Mouse (Mus musculus) frontal cortex, postnatal 10 days (tissue): ENCODE data around the gene Hes3.

Source experiments
- DNase-seq, 2 experiments: peaks; one replicate each; pipeline ENCODE4 v3.0.0; 2022; ENCODE audit warnings: low spot score in 2 of 2, mixed read lengths in 1 of 2

Hes3 gene

DNA sequence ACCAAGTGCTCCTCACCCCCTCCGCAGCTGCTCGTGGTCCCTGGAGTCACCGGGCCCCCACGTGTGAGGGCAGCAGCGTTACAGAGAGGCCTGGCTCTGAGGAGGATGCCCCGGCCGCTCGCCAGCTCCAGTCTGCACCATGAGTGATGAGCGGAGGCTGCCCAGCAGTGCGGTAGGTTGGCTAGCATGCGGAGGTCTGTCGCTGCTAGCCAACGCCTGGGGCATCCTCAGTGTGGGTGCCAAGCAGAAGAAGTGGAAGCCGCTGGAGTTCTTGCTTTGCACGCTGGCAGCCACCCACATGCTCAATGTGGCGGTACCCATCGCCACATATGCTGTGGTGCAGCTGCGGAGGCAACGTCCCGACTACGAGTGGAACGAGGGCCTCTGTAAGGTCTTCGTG lies 12.5 kb downstream of the Hes3 start:
- DNase-seq = no peak

DNA sequence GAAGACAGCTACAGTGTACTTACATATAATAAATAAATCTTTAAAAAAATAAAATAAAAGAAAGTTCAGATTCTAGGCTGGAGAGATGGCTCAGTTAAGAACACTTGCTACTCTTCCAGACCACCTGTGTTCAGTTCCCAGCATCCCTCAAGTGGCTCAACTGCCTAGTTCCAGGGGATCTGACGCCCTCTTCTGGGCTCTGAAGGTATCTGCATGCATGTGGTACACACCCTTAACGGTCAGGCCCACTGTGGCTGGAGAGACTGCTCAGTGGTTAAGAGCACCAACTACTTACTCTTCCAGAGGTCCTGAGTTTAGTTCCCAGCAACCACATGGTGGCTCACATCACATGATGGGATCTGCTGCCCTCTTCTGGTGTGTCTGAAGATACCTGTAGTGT lies 13.5 kb downstream of the Hes3 start:
- no peak for DNase-seq

DNA sequence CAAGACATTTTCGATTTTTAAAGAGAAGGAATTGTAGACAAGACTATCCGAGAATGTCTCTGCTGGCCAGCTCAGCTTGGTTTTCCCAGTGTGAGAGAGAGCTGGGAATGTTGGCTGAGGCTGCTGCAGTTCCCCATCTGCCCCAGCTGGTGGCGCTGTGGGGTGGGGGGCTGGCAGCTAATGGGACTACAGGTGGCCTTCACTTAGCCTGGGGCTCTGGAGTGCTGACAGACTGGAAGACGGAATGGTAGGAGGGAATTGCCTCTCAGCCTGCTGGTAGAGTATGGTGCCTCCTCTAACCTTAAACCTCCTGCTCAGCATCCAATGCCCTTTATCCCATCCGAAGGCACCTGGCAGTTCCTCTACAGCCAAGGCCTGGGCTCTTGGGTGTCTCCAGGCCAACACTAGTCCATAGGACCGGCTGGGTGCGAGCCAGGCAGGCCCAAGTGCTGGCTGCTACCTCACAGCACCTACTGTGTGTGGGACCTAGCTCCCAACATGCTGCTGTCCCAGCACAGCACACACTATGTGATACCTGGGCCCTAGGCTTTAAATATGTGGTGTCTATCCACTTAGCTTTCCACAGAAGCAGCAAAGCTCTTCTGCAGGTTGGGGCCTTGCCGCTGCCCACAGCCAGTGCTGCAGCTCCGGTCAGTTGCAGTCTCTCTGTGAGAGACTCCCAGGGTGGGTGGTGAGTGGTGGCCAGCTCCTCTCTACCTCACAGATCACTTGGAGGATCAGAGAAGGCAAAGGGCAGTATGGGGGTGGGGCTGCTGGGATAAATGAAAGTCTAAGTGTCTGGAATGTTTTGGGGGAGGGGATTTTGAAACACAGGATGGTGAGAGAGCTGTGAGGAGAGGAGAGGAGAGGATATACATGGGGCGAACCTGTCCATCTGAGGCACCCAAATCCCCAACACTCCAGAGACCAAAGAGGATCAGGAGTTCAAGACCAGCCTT lies 14.8 kb downstream of the Hes3 start:
- no peak for DNase-seq

DNA sequence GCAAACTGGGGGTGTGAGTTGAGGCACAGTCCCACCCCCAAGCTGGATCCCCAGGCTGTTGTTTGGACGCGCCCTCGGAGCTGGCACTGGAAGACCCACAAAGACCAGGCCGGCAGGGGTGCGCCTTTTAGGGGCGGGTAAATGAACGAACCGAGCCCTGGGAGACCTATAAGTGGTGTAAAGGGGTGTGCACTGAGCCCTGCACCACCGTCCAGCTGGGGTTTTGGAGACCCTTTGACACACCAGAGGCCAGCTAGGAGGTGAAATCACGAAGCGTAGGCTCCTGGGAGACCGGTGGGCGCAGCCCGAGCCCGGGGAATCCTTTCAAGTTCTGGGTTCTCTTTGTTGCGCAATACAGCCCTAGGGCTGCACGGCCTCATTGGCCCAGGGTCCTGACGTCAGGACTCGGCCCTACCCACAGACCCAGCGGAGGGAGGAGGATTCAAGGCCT lies 16.8 kb downstream of the Hes3 start:
- no peak for DNase-seq

DNA sequence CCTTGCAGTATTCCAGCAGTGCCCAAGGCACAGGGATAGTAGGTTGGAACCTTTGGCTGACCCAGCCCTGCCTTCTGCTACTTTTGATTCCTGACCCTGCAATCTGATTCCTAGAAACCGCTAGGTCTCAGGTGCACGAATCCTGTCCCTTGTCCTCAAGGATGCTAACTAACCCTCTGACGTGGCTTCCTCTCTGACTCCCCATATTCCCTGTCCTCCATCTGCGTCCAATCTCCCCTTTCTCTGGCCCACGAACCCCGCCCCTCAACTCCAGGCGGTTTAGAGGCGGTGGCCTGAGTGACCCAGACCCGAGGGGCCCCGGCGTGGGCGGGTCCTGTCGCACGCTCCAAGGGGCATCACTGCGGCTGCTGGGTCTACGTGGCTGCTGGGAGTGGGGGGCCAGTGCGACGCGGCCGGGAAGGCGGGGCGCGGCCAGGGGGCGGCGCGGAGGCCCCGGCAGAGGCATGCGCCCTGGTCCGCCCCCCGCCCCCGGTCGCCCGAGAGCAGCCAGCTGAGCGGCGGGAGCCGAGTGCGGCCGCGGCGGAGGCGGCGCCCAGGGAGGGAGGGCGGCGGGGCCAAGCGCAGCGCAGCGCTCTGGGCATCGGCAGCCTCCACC lies 17.7 kb downstream of the Hes3 start, which contains the start of gene Gpr153:
Gene Gpr153, plus strand, starts transcription at position 612 of the 616 bp plus-strand sequence.
- peak in 1 of 2 experiments; percentile 59 for DNase-seq

DNA sequence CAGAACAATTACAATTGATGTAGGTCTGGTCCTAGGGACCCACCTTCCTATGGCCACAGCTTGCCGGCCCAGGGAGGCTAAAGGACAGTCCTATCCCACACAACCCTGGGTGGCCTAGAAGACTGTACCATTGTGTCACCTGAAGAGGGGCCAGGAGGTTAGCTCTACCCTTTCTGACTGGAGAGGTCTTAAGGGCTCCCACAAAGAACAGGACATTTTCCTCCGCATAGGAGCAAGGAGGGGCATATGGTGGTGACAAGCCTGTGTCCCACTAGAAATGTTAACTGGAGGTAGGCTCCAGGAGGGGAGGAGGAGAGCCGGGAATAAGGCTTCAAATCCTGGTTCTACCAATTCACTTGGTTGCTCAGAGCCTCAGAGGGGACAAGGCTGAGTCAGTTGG lies 18.3 kb downstream of the Hes3 start:
- no peak for DNase-seq

DNA sequence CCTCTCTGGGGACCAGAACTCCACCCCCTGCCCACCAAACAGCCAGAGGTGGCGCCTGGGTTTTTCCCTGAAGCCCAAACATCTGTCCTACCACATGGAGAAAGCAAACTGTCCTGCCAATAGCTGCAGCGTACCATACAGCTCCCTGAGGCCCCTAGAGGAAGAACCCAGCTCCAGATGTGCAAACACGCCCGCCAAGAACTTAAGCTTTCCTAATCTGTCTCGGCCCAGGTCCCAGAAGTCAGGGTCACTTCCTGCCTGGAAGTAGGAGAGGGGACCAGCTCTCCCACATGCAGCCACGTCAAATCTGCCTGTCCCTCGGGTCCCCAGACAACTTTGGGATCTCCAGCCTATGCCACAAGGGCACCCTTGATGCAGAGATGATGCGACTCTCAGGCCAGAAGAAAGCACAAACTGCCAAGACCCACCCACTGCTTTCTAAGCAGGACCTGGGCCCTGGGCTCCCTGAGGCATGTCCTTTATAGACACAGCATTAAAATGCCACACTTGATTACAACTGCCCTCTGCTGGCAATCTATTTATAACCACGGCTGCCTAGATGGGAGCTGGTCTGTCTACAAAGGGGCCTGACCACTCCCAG lies 18.9 kb downstream of the Hes3 start:
- no peak for DNase-seq

DNA sequence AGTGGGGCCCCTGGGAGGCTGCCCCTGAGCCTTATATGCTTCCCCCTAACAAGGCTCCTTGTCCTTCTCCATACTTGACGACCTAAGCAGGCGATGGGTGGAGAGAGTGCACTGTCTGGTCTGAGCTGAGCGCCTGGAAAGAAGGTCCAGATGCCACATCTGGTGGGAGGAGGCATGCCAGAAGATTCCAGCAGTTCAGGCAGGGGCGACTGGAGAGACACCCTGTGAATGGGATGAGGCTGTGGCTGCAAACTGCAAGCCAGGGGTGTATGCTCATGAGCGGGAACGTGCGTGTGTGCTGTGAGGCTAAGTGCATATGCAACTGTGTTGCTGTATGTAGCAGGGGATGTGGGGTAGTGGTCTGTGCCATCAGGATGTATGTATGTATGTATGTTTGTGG lies 19.5 kb downstream of the Hes3 start:
- no peak for DNase-seq

DNA sequence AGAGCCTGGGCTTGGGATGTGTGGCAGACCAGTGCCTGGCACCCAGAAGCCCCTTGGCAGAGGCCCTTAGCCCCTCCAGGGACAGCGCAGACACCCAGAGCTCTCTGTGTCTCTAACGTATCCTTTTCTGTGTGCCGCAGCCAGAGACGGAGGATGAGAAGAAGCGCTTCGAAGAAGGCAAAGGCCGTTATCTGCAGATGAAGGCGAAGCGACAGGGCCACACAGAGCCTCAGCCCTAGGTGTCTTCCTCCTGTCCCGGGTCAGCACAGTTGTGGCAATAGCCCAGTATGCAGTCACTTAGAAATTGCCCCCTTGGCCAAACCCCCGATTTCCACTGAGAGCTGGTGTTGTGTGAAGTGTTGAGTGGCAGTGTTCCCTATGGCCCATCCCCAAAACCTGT lies 20.1 kb downstream of the Hes3 start:
- no peak for DNase-seq

DNA sequence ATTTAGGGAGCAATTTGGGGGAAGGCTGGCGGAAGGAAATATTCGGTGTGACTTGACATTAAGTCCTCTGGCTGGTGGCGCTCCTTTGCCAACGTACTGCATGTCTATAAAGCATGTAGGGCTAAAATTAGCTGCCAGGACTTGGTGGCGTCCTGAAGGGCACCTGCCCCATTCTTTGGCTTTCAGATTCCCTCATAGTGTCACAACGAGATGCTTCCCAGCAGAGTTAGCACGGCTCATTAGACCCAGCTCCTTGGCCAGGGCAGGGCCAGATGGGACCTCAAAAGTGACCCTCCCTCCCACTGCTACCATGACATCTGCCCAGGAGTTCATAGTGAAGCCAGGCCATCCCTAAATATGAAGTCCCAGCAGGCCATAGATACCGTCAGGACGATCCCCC lies 20.9 kb downstream of the Hes3 start:
- no peak for DNase-seq

DNA sequence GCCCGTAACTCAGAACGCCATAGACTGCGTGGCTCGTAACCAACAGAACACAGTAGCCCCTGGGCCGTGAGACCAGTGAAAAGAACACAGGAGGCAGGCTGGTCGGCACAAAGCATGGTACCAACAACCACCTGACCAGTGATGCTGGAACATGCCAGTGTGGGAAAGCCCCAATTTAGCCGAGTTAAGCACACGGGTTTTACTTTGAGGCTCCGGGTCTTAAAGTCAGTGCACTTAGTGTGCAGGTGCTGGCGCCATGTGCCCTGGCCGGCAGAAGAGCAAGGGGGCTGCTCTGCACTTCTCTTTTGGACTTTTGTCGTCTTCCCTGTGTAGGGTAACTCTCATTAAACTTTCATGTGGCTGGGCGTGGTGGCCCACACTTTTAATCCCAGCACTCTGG lies 21.5 kb downstream of the Hes3 start:
- DNase-seq = no peak

DNA sequence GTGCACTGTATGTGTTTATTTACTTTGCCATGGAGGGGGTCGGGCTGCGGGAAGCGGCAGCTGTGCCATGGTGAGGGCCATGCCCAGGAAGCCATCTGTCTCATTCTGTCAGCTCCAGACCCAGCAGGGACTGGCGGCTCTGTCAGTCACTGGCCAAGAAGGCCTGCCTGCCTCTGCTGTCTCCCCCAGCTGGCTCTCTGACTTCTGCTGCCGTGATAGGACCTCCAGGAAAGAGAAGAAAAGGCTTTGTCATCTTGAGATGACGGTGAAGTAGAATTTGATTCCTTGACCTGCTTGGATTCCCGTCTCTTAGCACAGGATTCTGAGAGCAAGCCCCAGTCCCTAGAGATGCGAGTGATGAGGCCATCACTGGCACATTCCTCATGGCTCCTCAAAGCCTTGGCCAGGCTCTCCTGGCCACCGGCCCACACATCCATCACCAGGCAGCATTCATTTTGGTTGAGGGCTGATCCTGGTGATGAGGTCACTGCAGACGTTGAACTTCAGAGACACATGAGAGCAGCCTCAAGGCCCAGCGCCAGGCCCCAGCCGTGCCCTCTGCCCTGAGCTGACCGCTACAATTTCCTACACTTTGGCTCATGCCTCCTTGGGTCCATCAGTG lies 23.6 kb downstream of the Hes3 start:
- no peak for DNase-seq

DNA sequence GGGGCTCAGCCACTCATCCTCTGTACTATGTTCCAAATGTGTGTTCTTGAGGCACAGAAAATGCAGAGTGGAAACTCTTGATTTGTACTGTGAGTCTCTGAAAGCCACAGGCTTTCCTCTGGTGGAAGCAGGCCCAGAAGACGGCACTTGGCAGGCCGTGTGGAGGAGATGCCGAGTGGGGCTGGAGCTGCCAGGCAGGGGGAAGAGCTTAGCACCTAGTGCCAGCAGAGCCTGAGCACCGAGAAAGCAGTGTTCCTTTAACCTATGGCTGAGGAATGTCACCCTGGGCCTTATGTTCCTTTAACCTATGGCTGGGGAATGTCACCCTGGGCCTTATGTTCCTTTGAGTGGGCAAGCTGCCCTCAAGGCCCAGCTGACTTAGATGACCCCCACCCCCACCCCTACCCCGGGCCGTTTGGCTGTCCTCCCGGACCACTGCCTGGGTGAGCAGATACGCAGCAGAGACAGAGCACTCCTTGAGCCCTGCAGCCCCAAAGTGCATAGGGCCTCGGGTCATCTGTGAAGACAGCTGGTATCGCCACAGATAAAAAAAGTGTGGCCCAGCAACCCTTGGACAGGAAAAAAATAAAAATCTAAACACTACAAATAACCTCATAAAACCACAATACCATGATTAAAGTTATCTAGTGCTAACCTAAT lies 25.1 kb downstream of the Hes3 start:
- DNase-seq = no peak

DNA sequence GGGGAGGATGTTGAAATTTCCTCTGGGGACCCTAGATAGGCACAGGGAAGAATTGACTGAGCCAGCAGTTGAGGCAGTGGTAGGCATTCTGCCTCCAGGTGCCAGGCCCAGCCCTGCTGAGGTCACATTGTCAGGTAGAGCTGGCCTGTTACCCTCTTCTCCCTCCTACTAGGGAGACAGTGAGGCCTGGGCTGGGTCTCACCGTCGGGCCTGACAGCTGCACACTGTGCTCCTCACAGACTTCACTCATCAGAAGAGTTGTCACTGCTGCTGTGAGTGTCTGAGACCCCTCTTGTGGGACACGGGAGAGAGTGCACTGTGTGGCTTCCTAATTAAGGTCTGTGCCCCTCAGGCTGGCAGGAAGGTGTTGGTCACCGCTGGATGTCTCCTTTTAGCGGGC lies 25.7 kb downstream of the Hes3 start:
- DNase-seq = no peak

DNA sequence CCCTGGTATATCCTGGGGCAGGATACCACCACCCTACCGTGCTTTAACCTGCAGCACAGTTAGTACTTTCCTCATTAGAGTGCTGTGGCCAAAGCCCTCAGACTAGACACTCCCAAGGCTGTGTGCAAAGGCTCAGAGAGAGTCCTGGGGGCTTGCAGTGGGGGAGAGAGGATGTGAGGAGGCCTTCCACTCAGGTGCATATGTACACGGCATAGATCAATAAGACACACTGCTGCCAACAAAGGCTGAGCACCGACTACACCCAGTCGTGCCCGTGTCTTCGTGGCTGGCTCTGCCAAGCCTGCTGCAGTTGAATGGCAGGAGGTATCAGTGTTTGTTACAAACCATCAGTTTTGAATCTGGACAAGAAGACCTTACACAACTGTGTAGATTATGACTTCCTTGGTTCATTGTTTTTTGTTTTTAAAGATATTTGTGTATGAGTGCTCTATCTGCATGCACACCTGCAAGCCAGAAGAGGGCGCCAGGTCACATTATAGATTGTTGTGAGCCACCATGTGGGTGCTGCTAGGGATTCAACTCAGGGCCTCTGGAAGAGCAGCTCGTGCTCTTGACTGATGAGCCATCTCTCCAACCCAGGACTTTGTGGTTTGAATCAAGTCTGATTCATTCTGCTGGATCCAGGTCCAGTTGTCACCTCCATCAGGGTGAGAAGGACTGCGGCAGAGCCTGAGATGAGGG lies 26.4 kb downstream of the Hes3 start:
- DNase-seq = no peak

DNA sequence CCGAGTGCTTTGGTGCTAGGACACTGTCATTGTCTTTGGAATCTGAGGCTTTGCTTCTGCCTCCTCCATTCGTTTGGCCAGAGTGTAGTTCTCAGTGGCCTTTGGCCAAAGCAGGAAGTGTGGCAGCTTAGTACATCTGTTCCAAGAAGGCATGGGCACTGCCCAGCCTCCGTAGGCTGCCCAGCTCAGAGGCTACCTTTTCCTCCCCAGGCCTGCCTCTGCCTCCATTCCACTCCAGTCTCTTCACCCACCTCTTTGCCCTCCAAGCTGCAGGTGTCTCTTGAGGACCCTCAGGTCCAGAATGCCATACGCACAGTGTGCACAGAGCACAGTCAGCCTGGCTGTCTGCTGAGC lies 27.3 kb downstream of the Hes3 start:
- DNase-seq = no peak

DNA sequence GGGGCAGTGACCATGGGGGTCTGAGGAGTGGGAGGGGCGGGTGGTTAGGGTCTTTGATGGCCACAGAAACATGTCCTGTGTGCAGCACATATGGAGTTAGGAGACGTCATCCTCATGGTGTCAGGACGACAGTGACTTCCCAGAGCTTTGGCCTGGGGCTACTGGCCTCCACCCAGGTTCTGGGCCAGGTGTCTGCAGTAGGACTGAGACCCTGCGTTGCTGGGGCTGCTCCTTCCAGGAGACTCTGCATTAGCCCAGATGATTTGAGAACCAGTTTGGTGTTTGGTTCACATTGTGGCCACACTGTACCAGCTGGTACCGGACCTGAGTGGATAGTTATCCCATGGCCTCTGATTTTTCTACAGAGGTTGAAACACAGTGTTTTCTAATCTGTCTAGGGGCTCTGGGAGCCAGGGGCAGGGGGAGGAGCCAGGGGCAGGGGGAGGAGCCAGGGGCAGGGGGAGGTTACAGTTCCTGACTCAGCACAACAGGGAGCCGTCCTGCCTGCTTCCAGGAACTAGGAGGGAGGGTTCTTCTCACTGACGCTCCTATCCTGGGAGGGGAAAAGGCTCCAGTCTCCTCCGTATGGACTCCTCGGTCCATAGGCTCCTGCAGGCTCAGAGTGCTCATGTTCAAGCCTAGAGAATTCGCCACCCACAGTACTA lies 27.8 kb downstream of the Hes3 start:
- no peak for DNase-seq

DNA sequence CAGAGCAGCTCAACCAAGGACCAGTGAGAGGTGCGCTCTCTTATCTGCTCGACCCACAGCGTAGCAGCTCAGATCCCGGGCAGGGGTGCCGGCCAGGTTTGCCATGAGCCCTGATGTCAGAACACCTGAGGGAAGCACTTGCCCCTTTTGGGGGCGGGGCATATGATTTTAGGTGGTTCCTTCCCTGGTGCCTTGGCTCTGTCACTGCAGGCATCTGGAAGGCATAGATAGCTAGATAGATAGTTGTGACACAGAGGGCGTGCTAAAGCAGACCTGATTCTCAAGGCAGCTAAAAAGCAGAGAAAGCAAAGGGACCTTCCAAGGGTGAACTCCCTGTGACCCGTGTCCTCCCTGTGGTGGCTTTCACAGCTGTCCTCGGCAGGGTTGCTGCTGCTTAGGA lies 28.4 kb downstream of the Hes3 start:
- no peak for DNase-seq

DNA sequence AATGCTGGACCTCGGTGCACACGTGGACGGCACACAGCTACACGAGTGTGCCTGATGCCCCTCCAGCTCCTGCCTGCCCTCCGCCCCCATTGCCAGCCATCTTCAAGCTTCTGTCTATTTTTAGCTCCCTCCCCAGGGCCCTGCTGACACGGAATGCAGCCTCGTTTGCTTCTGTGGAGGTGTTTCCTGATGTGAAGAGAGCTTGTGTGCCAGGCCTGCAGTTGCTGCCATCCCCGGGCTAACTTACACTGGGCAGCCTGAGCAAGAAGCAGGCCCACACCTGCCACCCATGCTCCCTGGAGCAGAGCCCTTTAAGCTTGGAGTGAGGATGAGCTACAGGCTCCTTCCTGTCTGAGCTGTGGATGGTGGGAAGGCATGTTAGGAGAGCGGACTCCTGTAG lies 29.3 kb downstream of the Hes3 start:
- no peak for DNase-seq

DNA sequence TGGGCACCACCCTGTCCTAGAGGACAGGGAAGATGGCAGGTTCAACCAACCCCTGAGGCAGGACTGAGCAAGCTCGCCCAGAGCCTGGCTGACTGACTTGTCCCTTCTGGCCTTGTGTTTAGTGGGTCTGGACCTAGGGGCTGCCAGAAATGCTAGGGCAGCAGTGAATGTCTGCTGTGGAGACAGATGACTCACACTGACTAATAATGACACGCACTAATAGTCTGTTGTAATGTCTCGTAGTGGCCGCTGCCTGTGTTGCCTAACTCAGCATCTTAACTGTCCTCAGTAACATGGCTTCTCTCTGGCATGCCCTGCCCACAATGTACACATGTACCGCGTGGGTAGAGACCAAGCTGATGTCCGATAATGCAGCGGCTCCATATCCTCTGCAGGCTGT lies 31.0 kb downstream of the Hes3 start:
- no peak for DNase-seq

DNA sequence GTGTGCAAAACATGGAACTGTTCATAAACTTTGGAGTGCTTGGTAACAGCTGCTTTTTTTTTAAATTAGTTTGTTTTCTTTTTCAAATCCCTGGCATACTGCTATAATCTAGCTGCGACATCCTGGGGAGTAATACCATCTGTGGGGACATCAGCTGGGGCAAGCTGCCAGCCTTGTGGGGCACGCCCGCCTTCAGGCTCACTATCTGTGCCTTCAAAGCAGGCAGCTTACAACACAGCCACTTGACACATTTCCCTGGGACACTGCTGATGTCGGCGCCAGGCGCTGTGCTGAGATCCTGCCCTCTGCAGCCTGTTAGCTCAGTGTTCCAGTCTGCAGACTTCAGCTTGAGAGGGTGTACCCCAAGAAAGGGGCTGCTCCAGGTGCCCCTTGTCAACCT lies 34.4 kb downstream of the Hes3 start:
- peak; percentile 62 to 63 for DNase-seq
